7 mouse cellular contexts compared by ENCODE assay signal in the genomic region with DNA sequence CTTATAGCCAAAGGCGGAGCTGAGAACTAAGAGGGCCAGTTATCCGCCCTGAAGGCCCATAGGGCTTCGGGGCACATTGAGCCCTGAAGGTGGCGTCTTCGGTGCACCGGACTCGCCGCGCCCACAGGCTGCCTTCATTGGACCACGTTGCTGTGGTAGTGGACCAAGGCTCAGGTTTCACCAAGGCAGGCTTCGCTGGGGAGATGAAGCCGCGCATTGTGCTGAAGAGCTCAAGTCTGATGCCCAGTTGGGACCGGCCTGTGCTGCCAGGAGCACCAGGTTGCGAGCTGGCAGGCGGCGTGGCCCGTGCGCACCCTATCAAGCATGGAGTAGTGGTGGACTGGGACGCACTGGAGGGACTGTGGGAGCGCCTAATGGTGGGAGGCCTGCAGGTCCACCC. TPM values are rescaled to one million over a fixed set of nuclear protein-coding genes. Genes with fewer than 3 reads are reported as not detected.
A peak's percentile ranks its signal among the peaks of the same experiment; 100 is the strongest.
DNase-seq lines count a peak whose midpoint lies in the region; ATAC-seq lines count a peak whose summit lies in the region.

No protein-coding gene starts in this region.

- 27% methylated on average over 21 of the region's 21 CpGs for WGBS in liver, embryonic 11.5 days
- 39% methylated on average over 21 of the region's 21 CpGs for WGBS in forebrain, embryonic 10.5 days
- WGBS in limb, embryonic 11.5 days: 20% methylated on average over 21 of the region's 21 CpGs
- 34% methylated on average over 21 of the region's 21 CpGs for WGBS in stomach, embryonic 14.5 days

- H3K9ac ChIP-seq in liver, embryonic 11.5 days (ENCODE audit: low read depth, low read length): peak overlapping the region; percentile 21; the same call in 1 of the 2 replicates
- no peak overlapping the region for H3K9ac ChIP-seq in limb, embryonic 11.5 days (ENCODE audit: low read length)
- no peak overlapping the region for H3K9ac ChIP-seq in stomach, embryonic 14.5 days (replicated peaks; ENCODE audit: low read depth, low read length)

- H3K36me3 ChIP-seq in liver, embryonic 11.5 days (ENCODE audit: control insufficient read depth, insufficient read depth, low read length): no peaks in the 10 kb centered on the region
- H3K36me3 ChIP-seq in forebrain, embryonic 10.5 days (replicated peaks): no peaks in the 10 kb centered on the region
- 0 out of 2 replicates have a peak, but pooled peaks cover 2% of the 10 kb centered on the region for H3K36me3 ChIP-seq in limb, embryonic 11.5 days (ENCODE audit: control insufficient read depth, insufficient read depth, low read length)
- no peaks in the 10 kb centered on the region for H3K36me3 ChIP-seq in stomach, embryonic 14.5 days (ENCODE audit: control insufficient read depth, insufficient read depth, low read length)

- H3K4me2 ChIP-seq in liver, embryonic 11.5 days: peak overlapping the region; percentile 55
- peak overlapping the region; percentile 45 for H3K4me2 ChIP-seq in limb, embryonic 11.5 days (ENCODE audit: low read depth, severe bottlenecking)
- peak overlapping the region; percentile 15; the same call in 1 of the 2 replicates for H3K4me2 ChIP-seq in stomach, embryonic 14.5 days (replicated peaks; ENCODE audit: low read depth, low read length)

- no peaks in the 10 kb centered on the region for H3K9me3 ChIP-seq in liver, embryonic 11.5 days (ENCODE audit: control insufficient read depth, low read length)
- H3K9me3 ChIP-seq in forebrain, embryonic 10.5 days: no peaks in the 10 kb centered on the region
- no peaks in the 10 kb centered on the region for H3K9me3 ChIP-seq in limb, embryonic 11.5 days (ENCODE audit: control insufficient read depth, low read length)
- no peaks in the 10 kb centered on the region for H3K9me3 ChIP-seq in stomach, embryonic 14.5 days (ENCODE audit: control insufficient read depth, low read depth, low read length)

- no peak overlapping the region for H3K27ac ChIP-seq in liver, embryonic 11.5 days (ENCODE audit: low read depth, low read length)
- H3K27ac ChIP-seq in forebrain, embryonic 10.5 days: peak overlapping the region; percentile 1; the same call in 1 of the 2 replicates
- no peak overlapping the region for H3K27ac ChIP-seq in limb, embryonic 11.5 days (replicated peaks; ENCODE audit: low read depth, low read length)
- no peak overlapping the region for H3K27ac ChIP-seq in stomach, embryonic 14.5 days (ENCODE audit: low read length)

- no peak for DNase-seq in liver, embryonic 11.5 days (ENCODE audit: low spot score)
- DNase-seq in liver: no peak
- no peak for DNase-seq in forebrain, embryonic 10.5 days (ENCODE audit: extremely low spot score, low spot score)
- DNase-seq in limb, embryonic 11.5 days (ENCODE audit: low spot score): peak; percentile 59
- no peak for DNase-seq in gastrocnemius, adult 18-20 months (ENCODE audit: low spot score)

- peak overlapping the region; percentile 25 for H3K4me3 ChIP-seq in liver, embryonic 11.5 days (ENCODE audit: low read depth, low read length)
- H3K4me3 ChIP-seq in forebrain, embryonic 10.5 days: peak overlapping the region; percentile 31
- H3K4me3 ChIP-seq in limb, embryonic 11.5 days (ENCODE audit: low read depth, low read length): peak overlapping the region; percentile 17
- no peak overlapping the region for H3K4me3 ChIP-seq in stomach, embryonic 14.5 days (ENCODE audit: low read depth, low read length)

- H3K4me1 ChIP-seq in liver, embryonic 11.5 days (replicated peaks; ENCODE audit: control insufficient read depth, insufficient read depth, low read length): peaks cover 23% of the 10 kb centered on the region
- H3K4me1 ChIP-seq in forebrain, embryonic 10.5 days: peaks cover 50% of the 10 kb centered on the region
- H3K4me1 ChIP-seq in limb, embryonic 11.5 days (ENCODE audit: control insufficient read depth, insufficient read depth, low read length): peaks cover 13% of the 10 kb centered on the region
- peaks cover 15% of the 10 kb centered on the region for H3K4me1 ChIP-seq in stomach, embryonic 14.5 days (ENCODE audit: control insufficient read depth, insufficient read depth, low read length)

- peaks cover 35% of the 10 kb centered on the region for H3K27me3 ChIP-seq in liver, embryonic 11.5 days (replicated peaks; ENCODE audit: control insufficient read depth, insufficient read depth, low read length)
- peaks cover 71% of the 10 kb centered on the region for H3K27me3 ChIP-seq in forebrain, embryonic 10.5 days (ENCODE audit: poor library complexity, severe bottlenecking)
- peaks cover 14% of the 10 kb centered on the region for H3K27me3 ChIP-seq in limb, embryonic 11.5 days (ENCODE audit: control insufficient read depth, insufficient read depth, low read length)
- H3K27me3 ChIP-seq in stomach, embryonic 14.5 days (ENCODE audit: control insufficient read depth, insufficient read depth, low read length): 0 out of 2 replicates have a peak, but pooled peaks cover 12% of the 10 kb centered on the region

- peak; percentile 32; the same call in 1 of the 2 replicates for ATAC-seq in liver, embryonic 11.5 days (replicated peaks; ENCODE audit: low FRiP score)
- ATAC-seq in limb, embryonic 11.5 days (ENCODE audit: insufficient number of reproducible peaks, low FRiP score, low TSS enrichment, low read depth): no peak
- no peak for ATAC-seq in stomach, embryonic 14.5 days (ENCODE audit: insufficient number of reproducible peaks, insufficient read depth, low FRiP score, low read depth)
- no peak for ATAC-seq in inflammation-experienced regulatory T-cells, adult 6 months

RNA-seq across cellular contexts. Expression of gene Actl10, which starts 0.4 kb away (rescaled TPM):
- polyA plus RNA-seq in liver, embryonic 11.5 days (2014; fragmentation: Nextera tagmentation; extraction: Ambion mirVana): 0.25 TPM in 1 of 2 replicates, not detected in the other
- 0.43 and 0.55 TPM in 2 replicates for polyA plus RNA-seq in forebrain, embryonic 10.5 days (2016; fragmentation: Nextera tagmentation; extraction: Ambion mirVana)
- 0.19 and 0.20 TPM in 2 replicates for polyA plus RNA-seq in limb, embryonic 11.5 days (2014; fragmentation: Nextera tagmentation; extraction: Ambion mirVana)
- 0.17 TPM in 1 of 2 replicates, not detected in the other for polyA plus RNA-seq in stomach, embryonic 14.5 days (2014; fragmentation: Nextera tagmentation; extraction: Ambion mirVana)
- total RNA-seq in gastrocnemius, adult 18-20 months (2021): not detected
- polyA plus RNA-seq in inflammation-experienced regulatory T-cells, adult 6 months (2017; shearing (Covaris generic)): not detected

RNA-seq across cellular contexts. Expression of gene 1700003F12Rik, which starts 5.0 kb away (rescaled TPM):
- polyA plus RNA-seq in liver, embryonic 11.5 days (2014; fragmentation: Nextera tagmentation; extraction: Ambion mirVana): 1.0 and 1.8 TPM in 2 replicates
- polyA plus RNA-seq in forebrain, embryonic 10.5 days (2016; fragmentation: Nextera tagmentation; extraction: Ambion mirVana): 4.2 and 4.7 TPM in 2 replicates
- 0.95 and 1.0 TPM in 2 replicates for polyA plus RNA-seq in limb, embryonic 11.5 days (2014; fragmentation: Nextera tagmentation; extraction: Ambion mirVana)
- 0.77 and 0.91 TPM in 2 replicates for polyA plus RNA-seq in stomach, embryonic 14.5 days (2014; fragmentation: Nextera tagmentation; extraction: Ambion mirVana)
- total RNA-seq in gastrocnemius, adult 18-20 months (2021): not detected
- not detected for polyA plus RNA-seq in inflammation-experienced regulatory T-cells, adult 6 months (2017; shearing (Covaris generic))

RNA-seq across cellular contexts. Expression of gene Necab3, which starts 6.8 kb away (rescaled TPM):
- 1.9 and 2.4 TPM in 2 replicates for polyA plus RNA-seq in liver, embryonic 11.5 days (2014; fragmentation: Nextera tagmentation; extraction: Ambion mirVana)
- 3.6 and 3.9 TPM in 2 replicates for polyA plus RNA-seq in forebrain, embryonic 10.5 days (2016; fragmentation: Nextera tagmentation; extraction: Ambion mirVana)
- polyA plus RNA-seq in limb, embryonic 11.5 days (2014; fragmentation: Nextera tagmentation; extraction: Ambion mirVana): 1.4 and 1.5 TPM in 2 replicates
- 3.2 and 4.1 TPM in 2 replicates for polyA plus RNA-seq in stomach, embryonic 14.5 days (2014; fragmentation: Nextera tagmentation; extraction: Ambion mirVana)
- total RNA-seq in gastrocnemius, adult 18-20 months (2021): under 1 TPM; 0.30 to 0.36 TPM
- 1 to 10 TPM in 2 of 3 experiments, not detected in 1; 1.1 TPM for polyA plus RNA-seq in inflammation-experienced regulatory T-cells, adult 6 months (2017; shearing (Covaris generic))

RNA-seq across cellular contexts. Expression of gene E2f1, which starts 17.8 kb away (rescaled TPM):
- 12.6 and 14.0 TPM in 2 replicates for polyA plus RNA-seq in liver, embryonic 11.5 days (2014; fragmentation: Nextera tagmentation; extraction: Ambion mirVana)
- polyA plus RNA-seq in forebrain, embryonic 10.5 days (2016; fragmentation: Nextera tagmentation; extraction: Ambion mirVana): 27.8 and 28.6 TPM in 2 replicates
- polyA plus RNA-seq in limb, embryonic 11.5 days (2014; fragmentation: Nextera tagmentation; extraction: Ambion mirVana): 8.9 and 10.9 TPM in 2 replicates
- 7.4 and 9.8 TPM in 2 replicates for polyA plus RNA-seq in stomach, embryonic 14.5 days (2014; fragmentation: Nextera tagmentation; extraction: Ambion mirVana)
- total RNA-seq in gastrocnemius, adult 18-20 months (2021): under 1 TPM; 0.28 to 0.30 TPM
- polyA plus RNA-seq in inflammation-experienced regulatory T-cells, adult 6 months (2017; shearing (Covaris generic)): 1 to 10 TPM; 1.3 to 2.6 (median 1.5) TPM

RNA-seq across cellular contexts. Expression of gene Pxmp4, which starts 51.6 kb away (rescaled TPM):
- 25.2 and 25.6 TPM in 2 replicates for polyA plus RNA-seq in liver, embryonic 11.5 days (2014; fragmentation: Nextera tagmentation; extraction: Ambion mirVana)
- 9.3 and 12.4 TPM in 2 replicates for polyA plus RNA-seq in forebrain, embryonic 10.5 days (2016; fragmentation: Nextera tagmentation; extraction: Ambion mirVana)
- polyA plus RNA-seq in limb, embryonic 11.5 days (2014; fragmentation: Nextera tagmentation; extraction: Ambion mirVana): 13.5 and 15.9 TPM in 2 replicates
- polyA plus RNA-seq in stomach, embryonic 14.5 days (2014; fragmentation: Nextera tagmentation; extraction: Ambion mirVana): 29.3 and 29.5 TPM in 2 replicates
- 10 to 100 TPM; 12.3 to 14.1 TPM for total RNA-seq in gastrocnemius, adult 18-20 months (2021)
- 10 to 100 TPM; 15.1 to 21.3 (median 20.2) TPM for polyA plus RNA-seq in inflammation-experienced regulatory T-cells, adult 6 months (2017; shearing (Covaris generic))
